Mouse (Mus musculus) hindbrain, embryonic 14.5 days (tissue): Measurements from ENCODE around the gene Apln. TPM values are rescaled to one million over a fixed set of nuclear protein-coding genes. Genes with fewer than 3 reads are reported as not detected.

Experiments
- ATAC-seq: fragments of 200-750 bp; cut with Nextera tagmentation; 2 replicates; pipeline ENCODE4 v1.8.0; 2017; ENCODE audit warnings: moderate number of reproducible peaks, mild to moderate bottlenecking, moderate TSS enrichment, moderate library complexity; ENCODE audit not compliant: low FRiP score
- DNase-seq: peaks from one replicate; pipeline ENCODE4 v3.0.0-alpha.2; 2015; ENCODE audit warnings: low spot score
- H3K27ac ChIP-seq: fragments of 300-500 bp; sonication (generic); 2 replicates; pipeline ENCODE4 v1.5.1; 2014; ENCODE audit warnings: mild to moderate bottlenecking, moderate library complexity
- H3K27me3 ChIP-seq: fragments of 300-500 bp; sonication (generic); 2 replicates; pipeline ENCODE4 v1.6.1; 2014; ENCODE audit warnings: mild to moderate bottlenecking, low read length, mixed read lengths; ENCODE audit not compliant: control insufficient read depth, insufficient read depth
- H3K36me3 ChIP-seq: fragments of 300-500 bp; sonication (generic); replicated peaks from 2 replicates; pipeline ENCODE4 v1.6.1; 2014; ENCODE audit not compliant: control insufficient read depth, insufficient read depth
- H3K4me1 ChIP-seq: fragments of 300-500 bp; sonication (generic); replicated peaks from 2 replicates; pipeline ENCODE4 v1.6.1; 2014; ENCODE audit warnings: antibody characterized with exemption, low read length, mixed read lengths; ENCODE audit not compliant: control insufficient read depth, insufficient read depth
- H3K4me2 ChIP-seq: fragments of 300-500 bp; sonication (generic); replicated peaks from 2 replicates; pipeline ENCODE4 v1.6.1; 2014; ENCODE audit warnings: mild to moderate bottlenecking, moderate library complexity
- H3K4me3 ChIP-seq: fragments of 300-500 bp; sonication (generic); replicated peaks from 2 replicates; pipeline ENCODE4 v1.5.1; 2014; ENCODE audit warnings: mild to moderate bottlenecking, low read length
- H3K9ac ChIP-seq: fragments of 300-500 bp; sonication (generic); 2 replicates; pipeline ENCODE4 v1.6.1; 2014
- H3K9me3 ChIP-seq: fragments of 300-500 bp; sonication (generic); 2 replicates; pipeline ENCODE4 v1.6.1; 2016; ENCODE audit warnings: low read length; ENCODE audit not compliant: control insufficient read depth
- WGBS: fragments of 180-500 bp; shearing (Covaris S2); extraction: QIAGEN DNeasy Blood & Tissue Kit; methylation state at CpG from one replicate; pipeline ENCODE4 v1.1.7; 2014; 5-methylcytosine and 5-hydroxymethylcytosine counted together
- polyA plus RNA-seq: library from polyadenylated mRNA; unstranded; fragments of >200 nt; fragmentation: Nextera tagmentation; extraction: Ambion mirVana; gene quantifications from 2 replicates; pipeline ENCODE4 v1.2.1, GENCODE M21; 2014

Gene Apln
- polyA plus RNA-seq, result 1.7 and 2.0 TPM in 2 replicates

GRCm38 (mm10) chrX:48034144-48035113 is at the start of gene Apln:
TSS of gene Apln (minus strand) at chrX:48034853.
- H3K4me3 ChIP-seq, result peak within 1 kb of the TSS; percentile 41
- peaks cover 24% of the 10 kb centered on the region; the same call in 1 of the 2 replicates for H3K27me3 ChIP-seq
- H3K9ac ChIP-seq, result peak within 1 kb of the TSS; percentile 41
- DNase-seq (peak; percentile 33), ATAC-seq (peak; percentile 68; the same call in 1 of the 2 replicates)
- H3K4me1 ChIP-seq, result no peaks in the 10 kb centered on the region
- 22% methylated on average over 64 of the region's 73 CpGs for WGBS
- H3K27ac ChIP-seq, result no peak within 1 kb of the TSS
- H3K36me3 ChIP-seq, result no peaks in the 10 kb centered on the region
- H3K9me3 ChIP-seq, result no peaks in the 10 kb centered on the region
- peak within 1 kb of the TSS; percentile 69 for H3K4me2 ChIP-seq

GRCm38 (mm10) chrX:48082364-48082763 is 47.7 kb upstream of the Apln start:
- 67% methylated on average over 5 of the region's 5 CpGs for WGBS
- Histone ChIP-seq H3K4me2 (no peak overlapping the region), H3K4me1 (no peaks in the 10 kb centered on the region), H3K4me3 (no peak overlapping the region), H3K9ac (no peak overlapping the region), H3K27me3 (no peaks in the 10 kb centered on the region), H3K27ac (no peak overlapping the region), H3K9me3 (no peaks in the 10 kb centered on the region), H3K36me3 (no peaks in the 10 kb centered on the region)
- DNase-seq (no peak), ATAC-seq (no peak)

GRCm38 (mm10) chrX:48076806-48077425 is 42.3 kb upstream of the Apln start:
- no peaks in the 10 kb centered on the region for H3K36me3 ChIP-seq
- no peak overlapping the region for H3K4me3 ChIP-seq
- ATAC-seq (no peak), DNase-seq (no peak)
- no peak overlapping the region for H3K4me2 ChIP-seq
- H3K27me3 ChIP-seq, result peaks cover 15% of the 10 kb centered on the region
- no peak overlapping the region for H3K9ac ChIP-seq
- H3K27ac ChIP-seq, result no peak overlapping the region
- WGBS, result 85% methylated on average over 4 of the region's 4 CpGs
- no peaks in the 10 kb centered on the region for H3K9me3 ChIP-seq
- H3K4me1 ChIP-seq, result no peaks in the 10 kb centered on the region

- no peaks in the 10 kb centered on the region for H3K36me3 ChIP-seq
- no peak overlapping the region for H3K9ac ChIP-seq
- H3K4me3 ChIP-seq, result no peak overlapping the region
- H3K9me3 ChIP-seq, result no peaks in the 10 kb centered on the region
- H3K4me1 ChIP-seq, result no peaks in the 10 kb centered on the region
- no peak overlapping the region for H3K27ac ChIP-seq
- ATAC-seq (no peak), DNase-seq (no peak)
- 82% methylated on average over 3 of the region's 3 CpGs for WGBS
- H3K4me2 ChIP-seq, result no peak overlapping the region
- H3K27me3 ChIP-seq, result peaks cover 15% of the 10 kb centered on the region
Observed at GRCm38 (mm10) chrX:48074691-48075090, 40.0 kb upstream of the Apln start.

- Histone ChIP-seq H3K4me3 (no peak overlapping the region), H3K9ac (no peak overlapping the region), H3K36me3 (no peaks in the 10 kb centered on the region), H3K27ac (no peak overlapping the region), H3K4me2 (no peak overlapping the region), H3K27me3 (peaks cover 15% of the 10 kb centered on the region), H3K4me1 (no peaks in the 10 kb centered on the region), H3K9me3 (no peaks in the 10 kb centered on the region)
- ATAC-seq, result no peak
- WGBS, result 27% methylated on average over 5 of the region's 5 CpGs
- DNase-seq, result no peak
Observed at GRCm38 (mm10) chrX:48072401-48072800, 37.7 kb upstream of the Apln start.

GRCm38 (mm10) chrX:48071961-48072360 is 37.3 kb upstream of the Apln start:
- Histone ChIP-seq H3K36me3 (no peaks in the 10 kb centered on the region), H3K9ac (no peak overlapping the region), H3K27ac (no peak overlapping the region), H3K9me3 (no peaks in the 10 kb centered on the region), H3K4me1 (no peaks in the 10 kb centered on the region), H3K4me3 (no peak overlapping the region), H3K27me3 (peaks cover 15% of the 10 kb centered on the region), H3K4me2 (no peak overlapping the region)
- DNase-seq (no peak), ATAC-seq (no peak)
- 30% methylated on average over 3 of the region's 3 CpGs for WGBS

GRCm38 (mm10) chrX:48066891-48067290 is 32.2 kb upstream of the Apln start:
- Histone ChIP-seq H3K9me3 (no peaks in the 10 kb centered on the region), H3K27ac (no peak overlapping the region), H3K27me3 (no peaks in the 10 kb centered on the region), H3K9ac (no peak overlapping the region), H3K4me1 (no peaks in the 10 kb centered on the region), H3K4me2 (no peak overlapping the region), H3K36me3 (no peaks in the 10 kb centered on the region), H3K4me3 (no peak overlapping the region)
- 67% methylated on average over 3 of the region's 3 CpGs for WGBS
- DNase-seq, result no peak
- no peak for ATAC-seq

GRCm38 (mm10) chrX:48064166-48064853 is 29.7 kb upstream of the Apln start:
- H3K4me3 ChIP-seq, result no peak overlapping the region
- no peaks in the 10 kb centered on the region for H3K27me3 ChIP-seq
- H3K27ac ChIP-seq, result no peak overlapping the region
- no peak overlapping the region for H3K9ac ChIP-seq
- DNase-seq (no peak), ATAC-seq (no peak)
- H3K4me2 ChIP-seq, result no peak overlapping the region
- no peaks in the 10 kb centered on the region for H3K36me3 ChIP-seq
- 27% methylated on average over 5 of the region's 5 CpGs for WGBS
- no peaks in the 10 kb centered on the region for H3K4me1 ChIP-seq
- H3K9me3 ChIP-seq, result no peaks in the 10 kb centered on the region

GRCm38 (mm10) chrX:48062481-48062880 is 27.8 kb upstream of the Apln start:
- Histone ChIP-seq H3K4me3 (no peak overlapping the region), H3K27me3 (no peaks in the 10 kb centered on the region), H3K4me2 (no peak overlapping the region), H3K9ac (no peak overlapping the region), H3K4me1 (no peaks in the 10 kb centered on the region), H3K27ac (no peak overlapping the region), H3K9me3 (no peaks in the 10 kb centered on the region), H3K36me3 (no peaks in the 10 kb centered on the region)
- DNase-seq (no peak), ATAC-seq (no peak)
- WGBS, result 85% methylated on average over 4 of the region's 4 CpGs
